Mouse (Mus musculus) intestine, embryonic 16.5 days (tissue): ENCODE data around the gene Olfr578. TPM values are rescaled to one million over a fixed set of nuclear protein-coding genes. Genes with fewer than 3 reads are reported as not detected.

Source experiments
- ATAC-seq: fragments of 200-750 bp; cut with Nextera tagmentation; 2 replicates; pipeline ENCODE4 v1.8.0; 2017; ENCODE audit warnings: moderate TSS enrichment, moderate library complexity
- H3K27ac ChIP-seq: fragments of 300-500 bp; sonication (generic); 2 replicates; pipeline ENCODE4 v1.5.1; 2014; ENCODE audit warnings: mild to moderate bottlenecking, low read length
- H3K27me3 ChIP-seq: fragments of 300-500 bp; sonication (generic); replicated peaks from 2 replicates; pipeline ENCODE4 v1.6.1; 2014; ENCODE audit warnings: low read length, control low read depth, mixed read lengths; ENCODE audit not compliant: control insufficient read depth, insufficient read depth
- H3K36me3 ChIP-seq: fragments of 300-500 bp; sonication (generic); 2 replicates; pipeline ENCODE4 v1.6.1; 2014; ENCODE audit warnings: low read length, control low read depth; ENCODE audit not compliant: control insufficient read depth, insufficient read depth
- H3K4me1 ChIP-seq: fragments of 300-500 bp; sonication (generic); 2 replicates; pipeline ENCODE4 v1.6.1; 2014; ENCODE audit warnings: low read length, control low read depth, mixed read lengths; ENCODE audit not compliant: control insufficient read depth, insufficient read depth
- H3K4me2 ChIP-seq: fragments of 300-500 bp; sonication (generic); 2 replicates; pipeline ENCODE4 v1.6.1; 2014; ENCODE audit warnings: low read depth, low read length, control low read depth
- H3K4me3 ChIP-seq: fragments of 300-500 bp; sonication (generic); 2 replicates; pipeline ENCODE4 v1.5.1; 2014; ENCODE audit warnings: mild to moderate bottlenecking, low read length
- H3K9ac ChIP-seq: fragments of 300-500 bp; sonication (generic); 2 replicates; pipeline ENCODE4 v1.6.1; 2014; ENCODE audit warnings: low read depth, low read length
- H3K9me3 ChIP-seq: fragments of 300-500 bp; sonication (generic); 2 replicates; pipeline ENCODE4 v1.6.1; 2016; ENCODE audit warnings: low read length, control low read depth; ENCODE audit not compliant: control insufficient read depth
- WGBS: fragments of 180-500 bp; shearing (Covaris S2); extraction: QIAGEN DNeasy Blood & Tissue Kit; methylation state at CpG from one replicate; pipeline ENCODE4 v1.1.7; 2014; 5-methylcytosine and 5-hydroxymethylcytosine counted together
- polyA plus RNA-seq: library from polyadenylated mRNA; unstranded; fragments of >200 nt; fragmentation: Nextera tagmentation; extraction: Ambion mirVana; gene quantifications from 2 replicates; pipeline ENCODE4 v1.2.1, GENCODE M21; 2015

The Olfr578 gene
- not detected in 2 replicates for polyA plus RNA-seq

DNA sequence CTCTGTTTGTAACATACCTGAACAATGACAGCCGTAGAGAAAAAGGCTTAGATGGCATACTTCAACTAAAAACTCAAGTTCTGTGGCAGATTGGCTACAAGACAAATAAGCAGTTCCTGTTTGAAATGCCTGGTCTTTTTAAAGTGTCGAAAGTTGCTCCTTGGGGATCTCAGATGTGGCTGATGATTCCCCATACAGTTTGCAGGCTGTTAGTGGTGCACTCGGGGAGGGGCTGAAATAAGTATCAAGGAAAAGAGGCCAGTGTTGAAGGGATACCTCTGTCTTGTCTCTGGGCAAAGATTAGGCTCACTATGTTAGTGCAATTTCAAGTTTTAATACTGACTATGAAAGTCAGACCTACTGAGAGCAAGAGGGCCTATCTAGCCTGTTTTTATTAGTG lies at the start of gene Olfr578:
Gene Olfr578, minus strand, starts transcription at position 101 of the 400 bp plus-strand sequence.
- WGBS: 61% methylated on average over 3 of the region's 3 CpGs

GRCm38 (mm10) chr7:103037724-103038123 lies 48.6 kb upstream of the Olfr578 start, which contains the start of gene Olfr582:
Gene Olfr582 (plus strand): TSS chr7:103038024.
- Histone ChIP-seq H3K27me3 (no peaks in the 10 kb centered on the region), H3K27ac (no peak within 1 kb of the TSS), H3K9ac (no peak within 1 kb of the TSS), H3K4me3 (no peak within 1 kb of the TSS), H3K4me2 (no peak within 1 kb of the TSS), H3K36me3 (no peaks in the 10 kb centered on the region), H3K4me1 (no peaks in the 10 kb centered on the region), H3K9me3 (no peaks in the 10 kb centered on the region)
- ATAC-seq: no peak

More for the DNA sequence above, at the start of gene Olfr578:
- Histone ChIP-seq H3K36me3 (no peaks in the 10 kb centered on the region), H3K27ac (no peak within 1 kb of the TSS), H3K9me3 (no peaks in the 10 kb centered on the region), H3K4me2 (no peak within 1 kb of the TSS), H3K4me1 (no peaks in the 10 kb centered on the region), H3K27me3 (no peaks in the 10 kb centered on the region), H3K9ac (no peak within 1 kb of the TSS), H3K4me3 (no peak within 1 kb of the TSS)
- no peak for ATAC-seq

GRCm38 (mm10) chr7:102975843-102976242 lies 13.3 kb downstream of the Olfr578 start, which contains the start of gene Olfr577:
Gene Olfr577 (minus strand): TSS chr7:102975943.
- no peaks in the 10 kb centered on the region for H3K27me3 ChIP-seq
- no peak within 1 kb of the TSS for H3K4me3 ChIP-seq
- H3K4me1 ChIP-seq: no peaks in the 10 kb centered on the region
- no peak within 1 kb of the TSS for H3K4me2 ChIP-seq
- no peak for ATAC-seq
- no peak within 1 kb of the TSS for H3K9ac ChIP-seq
- H3K36me3 ChIP-seq: no peaks in the 10 kb centered on the region
- no peak within 1 kb of the TSS for H3K27ac ChIP-seq
- H3K9me3 ChIP-seq: no peaks in the 10 kb centered on the region
- 82% methylated on average over 2 of the region's 2 CpGs for WGBS

GRCm38 (mm10) chr7:102974399-102974798 lies 14.7 kb downstream of the Olfr578 start:
- no peaks in the 10 kb centered on the region for H3K36me3 ChIP-seq
- H3K4me3 ChIP-seq: no peak overlapping the region
- no peak overlapping the region for H3K4me2 ChIP-seq
- H3K4me1 ChIP-seq: no peaks in the 10 kb centered on the region
- H3K27ac ChIP-seq: no peak overlapping the region
- no peak for ATAC-seq
- WGBS: 49% methylated on average over 1 of the region's 1 CpGs
- no peak overlapping the region for H3K9ac ChIP-seq
- H3K9me3 ChIP-seq: no peaks in the 10 kb centered on the region
- H3K27me3 ChIP-seq: no peaks in the 10 kb centered on the region

DNA sequence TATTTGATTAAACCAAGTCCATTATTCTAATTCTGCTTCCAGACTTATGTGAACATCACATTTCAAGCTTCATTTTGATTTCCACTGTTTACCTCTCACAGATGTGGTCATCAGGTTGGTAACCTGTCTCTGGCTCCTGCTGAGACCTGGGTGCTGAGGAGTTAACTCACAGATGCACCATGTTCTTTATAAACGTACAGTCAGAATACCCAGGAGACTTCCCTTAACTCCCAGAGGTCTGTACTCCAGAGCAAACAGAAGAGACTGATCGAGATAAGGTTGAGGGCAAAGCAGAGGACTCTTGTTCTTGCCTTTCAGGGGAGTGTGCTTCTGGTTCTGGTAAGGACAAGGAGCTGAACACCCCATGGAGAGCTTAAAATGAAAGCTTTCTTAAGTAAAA lies 26.8 kb downstream of the Olfr578 start, which contains the start of gene Olfr576:
Gene Olfr576, plus strand, starts transcription at position 301 of the 400 bp plus-strand sequence.
- Histone ChIP-seq H3K4me2 (no peak within 1 kb of the TSS), H3K27ac (no peak within 1 kb of the TSS), H3K36me3 (no peaks in the 10 kb centered on the region), H3K9ac (no peak within 1 kb of the TSS), H3K27me3 (no peaks in the 10 kb centered on the region), H3K4me3 (no peak within 1 kb of the TSS), H3K4me1 (no peaks in the 10 kb centered on the region), H3K9me3 (no peaks in the 10 kb centered on the region)
- WGBS: 18% methylated on average over 2 of the region's 2 CpGs
- ATAC-seq: no peak

DNA sequence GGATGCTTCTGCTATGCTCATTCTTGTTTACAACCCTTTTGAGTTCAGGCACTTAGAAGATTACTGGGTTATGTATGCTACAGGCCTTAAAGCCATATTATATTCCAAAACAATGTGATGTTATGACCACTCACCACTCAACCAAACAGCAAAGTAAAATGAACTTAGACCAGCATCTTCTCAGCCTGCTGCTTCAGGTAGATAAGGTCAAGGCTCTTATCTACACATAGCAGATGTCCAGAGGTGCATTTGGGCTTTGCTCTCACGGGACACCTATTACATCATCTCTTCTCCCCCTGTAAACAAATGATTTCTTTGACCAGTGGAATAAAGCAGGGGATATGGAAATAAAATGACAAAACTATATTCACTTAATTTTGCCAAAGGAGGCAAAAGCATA lies 30.5 kb downstream of the Olfr578 start, which contains the start of gene Olfr575:
Gene Olfr575, minus strand, starts transcription at position 183 of the 400 bp plus-strand sequence.
- H3K9ac ChIP-seq: no peak within 1 kb of the TSS

DNA sequence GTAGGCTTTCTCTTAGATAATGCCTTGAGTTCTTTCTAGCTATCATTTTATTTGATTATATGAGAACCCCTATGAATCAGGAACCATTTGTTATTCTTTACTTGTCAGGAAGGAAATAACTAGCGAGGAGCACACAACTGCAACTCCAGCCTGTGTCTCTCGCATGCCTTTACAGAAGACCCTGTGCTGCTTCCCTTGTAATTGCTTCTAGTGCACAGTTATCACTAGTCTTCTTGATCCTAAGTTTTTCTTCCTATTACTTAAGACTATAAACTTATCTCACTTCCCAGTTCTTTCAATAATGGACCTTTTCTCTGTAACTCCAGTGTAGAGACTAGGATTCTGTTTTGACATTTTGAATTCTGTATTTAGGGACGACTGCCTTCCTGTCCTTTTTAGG lies 31.0 kb downstream of the Olfr578 start:
- 56% methylated on average over 3 of the region's 3 CpGs for WGBS
- ATAC-seq: no peak
- Histone ChIP-seq H3K36me3 (no peaks in the 10 kb centered on the region), H3K4me1 (no peaks in the 10 kb centered on the region), H3K27me3 (no peaks in the 10 kb centered on the region), H3K9ac (no peak overlapping the region), H3K9me3 (no peaks in the 10 kb centered on the region), H3K4me3 (no peak overlapping the region), H3K27ac (no peak overlapping the region), H3K4me2 (no peak overlapping the region)

More for the DNA sequence above, 30.5 kb downstream of the Olfr578 start, which contains the start of gene Olfr575:
- Histone ChIP-seq H3K9me3 (no peaks in the 10 kb centered on the region), H3K4me2 (no peak within 1 kb of the TSS), H3K4me3 (no peak within 1 kb of the TSS), H3K4me1 (no peaks in the 10 kb centered on the region), H3K27ac (no peak within 1 kb of the TSS), H3K36me3 (no peaks in the 10 kb centered on the region), H3K27me3 (no peaks in the 10 kb centered on the region)
- 43% methylated on average over 1 of the region's 1 CpGs for WGBS
- ATAC-seq: no peak

- no peak overlapping the region for H3K4me3 ChIP-seq
- H3K27me3 ChIP-seq: no peaks in the 10 kb centered on the region
- H3K9ac ChIP-seq: no peak overlapping the region
- H3K9me3 ChIP-seq: no peaks in the 10 kb centered on the region
- H3K36me3 ChIP-seq: no peaks in the 10 kb centered on the region
- no peaks in the 10 kb centered on the region for H3K4me1 ChIP-seq
- no peak for ATAC-seq
- no peak overlapping the region for H3K4me2 ChIP-seq
- H3K27ac ChIP-seq: no peak overlapping the region
- WGBS: 40% methylated on average over 1 of the region's 1 CpGs
These were observed 38.4 kb downstream of the Olfr578 start for GRCm38 (mm10) chr7:102950732-102951131.

- WGBS: 83% methylated on average over 1 of the region's 1 CpGs
- no peak for ATAC-seq
- Histone ChIP-seq H3K9me3 (no peaks in the 10 kb centered on the region), H3K9ac (no peak within 1 kb of the TSS), H3K4me2 (no peak within 1 kb of the TSS), H3K4me1 (no peaks in the 10 kb centered on the region), H3K27me3 (no peaks in the 10 kb centered on the region), H3K4me3 (no peak within 1 kb of the TSS), H3K27ac (no peak within 1 kb of the TSS), H3K36me3 (no peaks in the 10 kb centered on the region)
These were observed 41.0 kb downstream of the Olfr578 start, which contains the start of gene Olfr574 for GRCm38 (mm10) chr7:102948167-102948566. Gene Olfr574 (plus strand): TSS chr7:102948467.

GRCm38 (mm10) chr7:102943417-102943816 lies 45.7 kb downstream of the Olfr578 start:
- H3K36me3 ChIP-seq: no peaks in the 10 kb centered on the region
- no peak for ATAC-seq
- H3K9ac ChIP-seq: no peak overlapping the region
- 80% methylated on average over 1 of the region's 1 CpGs for WGBS
- no peak overlapping the region for H3K4me3 ChIP-seq
- H3K4me1 ChIP-seq: no peaks in the 10 kb centered on the region
- no peaks in the 10 kb centered on the region for H3K27me3 ChIP-seq
- H3K4me2 ChIP-seq: no peak overlapping the region
- no peak overlapping the region for H3K27ac ChIP-seq
- no peaks in the 10 kb centered on the region for H3K9me3 ChIP-seq
